Mouse (Mus musculus) WW6 (cell line): ENCODE measurements at regions not wholly inside any gene's neighbourhood (a gene's known extent, or its start where the extent isn't known, plus 50 kb on each side); places are given as distances from the start of the nearest gene placed in this dataset.

ENCODE experiments used
- DNase-seq: peaks from one replicate; pipeline ENCODE4 v3.0.0-alpha.2; 2013; ENCODE audit warnings: low read depth, low spot score

- no peak for DNase-seq
These were observed 303.3 kb upstream of the Sel1l start for GRCm38 (mm10) chr12:92152043-92152921.

- no peak for DNase-seq
These were observed 288.6 kb upstream of the Sel1l start for GRCm38 (mm10) chr12:92137539-92137938.

- DNase-seq = no peak
These were observed 278.7 kb upstream of the Sel1l start for GRCm38 (mm10) chr12:92127648-92128047.

GRCm38 (mm10) chr12:92120164-92120815, 271.3 kb upstream of the Sel1l start:
- DNase-seq = no peak

GRCm38 (mm10) chr12:92109615-92110014, 260.7 kb upstream of the Sel1l start:
- DNase-seq = no peak

GRCm38 (mm10) chr12:92100080-92100479, 251.1 kb upstream of the Sel1l start:
- no peak for DNase-seq

GRCm38 (mm10) chr12:92092794-92093365, 243.9 kb upstream of the Sel1l start:
- no peak for DNase-seq

- no peak for DNase-seq
These were observed 224.3 kb upstream of the Sel1l start for GRCm38 (mm10) chr12:92073209-92073608.

GRCm38 (mm10) chr12:92062731-92063130, 213.8 kb upstream of the Sel1l start:
- DNase-seq = no peak

GRCm38 (mm10) chr12:92040481-92040880, 191.5 kb upstream of the Sel1l start:
- peak; percentile 14 for DNase-seq

- no peak for DNase-seq
These were observed 180.2 kb upstream of the Sel1l start for GRCm38 (mm10) chr12:92029192-92029591.

- no peak for DNase-seq
These were observed 179.4 kb upstream of the Sel1l start for GRCm38 (mm10) chr12:92028354-92028753.

GRCm38 (mm10) chr12:92024461-92025218, 175.7 kb upstream of the Sel1l start:
- no peak for DNase-seq

- DNase-seq = no peak
These were observed 170.8 kb upstream of the Sel1l start for GRCm38 (mm10) chr12:92019593-92020224.

- DNase-seq = no peak
These were observed 166.4 kb upstream of the Sel1l start for GRCm38 (mm10) chr12:92015373-92015772.

GRCm38 (mm10) chr12:92013979-92014378, 165.0 kb upstream of the Sel1l start:
- DNase-seq = no peak

- DNase-seq = peak; percentile 16
These were observed 164.3 kb upstream of the Sel1l start for GRCm38 (mm10) chr12:92013244-92013643.

GRCm38 (mm10) chr12:92004391-92005094, 155.6 kb upstream of the Sel1l start:
- DNase-seq = no peak

GRCm38 (mm10) chr12:91999031-91999430, 150.1 kb upstream of the Sel1l start:
- no peak for DNase-seq

- no peak for DNase-seq
These were observed 148.4 kb upstream of the Sel1l start for GRCm38 (mm10) chr12:91997404-91997803.

- no peak for DNase-seq
These were observed 146.6 kb upstream of the Sel1l start for GRCm38 (mm10) chr12:91995545-91995944.
